Mouse (Mus musculus): ENCODE data around the gene Hao1.
A peak's percentile ranks its signal among the peaks of the same experiment; 100 is the strongest.

Hao1 gene

GRCm38 (mm10) chr2:134462321-134462720 lies 91.8 kb downstream of the Hao1 start:
- no peak for DNase-seq (ENCODE audit: low spot score)

GRCm38 (mm10) chr2:134460831-134461230 lies 93.3 kb downstream of the Hao1 start:
- peak; percentile 85 for DNase-seq (ENCODE audit: low spot score)

DNA sequence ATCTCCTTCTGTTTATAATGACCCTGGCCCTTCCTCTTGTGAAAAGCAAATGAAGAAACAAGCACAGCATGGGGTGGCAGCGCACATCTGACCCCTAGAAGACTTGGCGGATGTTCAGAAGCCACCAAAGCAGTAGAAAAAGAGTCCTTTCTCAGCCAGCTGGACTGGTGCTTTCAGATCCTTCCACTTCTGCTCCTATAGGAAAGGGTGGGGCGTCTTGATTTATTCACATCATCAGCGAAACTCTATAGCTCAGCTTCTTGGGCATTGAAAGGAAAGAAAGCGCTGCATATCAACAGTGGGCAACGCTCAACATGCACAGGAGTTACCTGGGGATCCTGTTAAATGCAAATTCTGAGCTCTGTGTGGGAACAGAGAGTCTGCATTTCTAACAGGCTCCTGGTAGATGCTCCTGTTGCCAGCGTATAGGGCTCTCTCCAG lies 98.1 kb downstream of the Hao1 start:
- peak; percentile 77 for DNase-seq (ENCODE audit: low spot score)

- no peak for DNase-seq (ENCODE audit: low spot score)
These were observed 101.4 kb downstream of the Hao1 start for GRCm38 (mm10) chr2:134452748-134453147.

- peak; percentile 60 for DNase-seq (ENCODE audit: low spot score)
These were observed 103.2 kb downstream of the Hao1 start for GRCm38 (mm10) chr2:134450976-134451375.
